Mouse (Mus musculus): ENCODE measurements around the gene Tbc1d10c. TPM values are rescaled to one million over a fixed set of nuclear protein-coding genes. Genes with fewer than 3 reads are reported as not detected.

Tbc1d10c gene
- polyA plus RNA-seq (2016; fragmentation: Nextera tagmentation; extraction: Ambion mirVana) = 0.57 and 1.4 TPM in 2 replicates

DNA sequence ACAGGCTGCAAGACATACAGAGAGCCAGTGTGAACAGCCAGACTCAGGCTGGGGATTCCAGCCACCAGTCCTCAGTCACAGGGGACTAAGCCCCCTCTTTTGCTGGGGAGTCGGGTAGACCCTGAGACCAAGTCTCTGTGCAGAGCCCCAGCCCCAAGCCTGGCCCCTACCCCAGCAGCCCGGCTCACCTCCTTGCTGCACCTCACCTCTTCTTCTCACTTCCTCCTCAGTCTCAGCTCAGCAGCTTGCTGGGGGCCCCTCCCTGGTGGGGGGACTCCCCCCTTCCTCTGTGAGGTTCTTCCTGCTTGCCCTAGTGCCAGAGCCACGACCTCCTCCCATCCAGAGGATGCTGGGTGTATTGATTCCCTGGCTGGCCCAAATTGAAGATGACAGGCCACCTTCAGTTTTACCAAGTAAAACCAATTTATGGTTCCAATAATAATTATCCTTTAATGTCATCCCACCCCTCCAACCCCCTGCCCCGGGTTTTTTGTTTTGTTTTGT is at the start of gene Tbc1d10c:
Gene Tbc1d10c, minus strand, starts transcription at position 454 of the 504 bp plus-strand sequence.
- peaks cover 37% of the 10 kb centered on the region for H3K4me1 ChIP-seq
- no peaks in the 10 kb centered on the region for H3K9me3 ChIP-seq
- peaks cover 30% of the 10 kb centered on the region for H3K36me3 ChIP-seq (replicated peaks)
- no peaks in the 10 kb centered on the region; the same call in 1 of the 2 replicates for H3K27me3 ChIP-seq (replicated peaks; ENCODE audit: low read depth, poor library complexity, severe bottlenecking)
- peak within 1 kb of the TSS; percentile 97 for H3K27ac ChIP-seq (replicated peaks)
- no peak for DNase-seq (ENCODE audit: low spot score)
- WGBS = 73% methylated on average over 4 of the region's 4 CpGs
- H3K4me3 ChIP-seq = peak within 1 kb of the TSS; percentile 97

DNA sequence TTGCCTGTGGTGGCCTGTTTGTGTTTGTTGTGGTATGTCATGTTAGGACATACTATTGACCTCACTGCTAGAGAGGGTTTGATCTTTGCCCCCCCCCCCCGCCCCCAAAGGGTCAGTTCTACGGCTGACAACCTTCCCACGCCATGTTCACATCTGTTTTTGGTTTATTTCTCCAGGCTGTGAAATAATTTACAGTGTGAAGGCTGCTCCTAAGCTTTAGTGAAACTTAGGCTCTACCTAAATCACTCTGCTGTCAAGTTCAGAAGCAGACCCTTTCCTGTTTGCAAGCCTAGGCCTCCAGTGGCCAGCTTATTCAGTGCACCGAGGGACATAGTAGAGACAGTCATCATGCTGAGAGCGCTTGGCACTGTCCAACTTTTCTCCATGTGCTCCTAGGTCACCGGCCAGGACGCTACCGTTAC is 49.2 kb upstream of the Tbc1d10c start:
- 57% methylated on average over 8 of the region's 8 CpGs for WGBS
- no peak overlapping the region for H3K4me3 ChIP-seq
- peaks cover 26% of the 10 kb centered on the region for H3K4me1 ChIP-seq
- H3K27me3 ChIP-seq (replicated peaks; ENCODE audit: low read depth, poor library complexity, severe bottlenecking) = no peaks in the 10 kb centered on the region
- H3K9me3 ChIP-seq = no peaks in the 10 kb centered on the region
- DNase-seq (ENCODE audit: low spot score) = no peak
- no peak overlapping the region for H3K27ac ChIP-seq (replicated peaks)
- H3K36me3 ChIP-seq (replicated peaks) = no peaks in the 10 kb centered on the region

DNA sequence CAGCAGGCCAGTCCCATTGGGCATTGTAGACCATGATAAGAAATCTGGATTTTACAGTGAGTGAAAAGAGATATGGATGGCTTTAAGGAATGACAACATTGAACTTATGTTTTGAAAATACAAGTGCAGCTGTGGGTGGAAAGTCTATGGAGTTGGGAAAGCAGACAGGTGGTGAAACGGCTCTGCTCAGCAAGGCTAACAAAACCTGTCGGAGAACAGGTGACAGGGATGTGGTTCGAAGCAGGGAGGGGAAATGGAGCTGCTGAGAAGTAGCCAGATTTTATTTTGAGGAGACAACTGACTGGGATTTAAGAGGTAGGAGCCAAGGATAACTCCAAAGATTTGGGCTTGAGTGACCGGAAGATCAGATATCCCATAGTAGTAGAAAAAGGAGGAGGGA is 43.5 kb upstream of the Tbc1d10c start:
- Histone ChIP-seq H3K9me3 (no peaks in the 10 kb centered on the region), H3K36me3 (replicated peaks) (no peaks in the 10 kb centered on the region), H3K4me1 (peaks cover 43% of the 10 kb centered on the region), H3K27me3 (replicated peaks; ENCODE audit: low read depth, poor library complexity, severe bottlenecking) (peaks cover 10% of the 10 kb centered on the region), H3K27ac (replicated peaks) (no peak overlapping the region), H3K4me3 (no peak overlapping the region)
- WGBS = 81% methylated on average over 4 of the region's 4 CpGs
- no peak for DNase-seq (ENCODE audit: low spot score)

DNA sequence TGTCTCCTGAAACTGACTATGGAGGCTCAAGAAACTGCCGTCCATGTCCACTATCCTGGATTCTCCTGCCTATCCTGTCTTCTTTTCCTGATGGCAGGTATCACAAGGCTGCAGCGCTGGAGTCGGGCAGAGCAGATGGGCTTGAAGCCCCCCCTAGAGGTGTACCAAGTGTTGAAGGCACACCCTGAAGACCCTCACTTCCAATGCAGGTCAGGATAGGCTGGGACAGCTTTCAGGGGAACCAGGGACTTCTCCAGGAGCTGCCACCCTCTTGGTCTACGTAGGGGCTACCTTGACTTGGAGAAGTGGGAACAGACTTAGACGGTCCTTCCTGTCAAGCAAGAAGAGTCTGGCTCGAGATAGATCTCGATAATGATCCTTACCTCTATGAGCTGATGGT is 41.6 kb upstream of the Tbc1d10c start:
- H3K36me3 ChIP-seq (replicated peaks) = no peaks in the 10 kb centered on the region
- no peaks in the 10 kb centered on the region for H3K9me3 ChIP-seq
- H3K27me3 ChIP-seq (replicated peaks; ENCODE audit: low read depth, poor library complexity, severe bottlenecking) = peaks cover 25% of the 10 kb centered on the region
- DNase-seq (ENCODE audit: low spot score) = no peak
- 81% methylated on average over 7 of the region's 7 CpGs for WGBS
- H3K27ac ChIP-seq (replicated peaks) = 0 out of 2 replicates have a peak overlapping the region, but pooled peaks have one; percentile 78
- H3K4me1 ChIP-seq = peaks cover 50% of the 10 kb centered on the region
- H3K4me3 ChIP-seq = peak overlapping the region; percentile 66

DNA sequence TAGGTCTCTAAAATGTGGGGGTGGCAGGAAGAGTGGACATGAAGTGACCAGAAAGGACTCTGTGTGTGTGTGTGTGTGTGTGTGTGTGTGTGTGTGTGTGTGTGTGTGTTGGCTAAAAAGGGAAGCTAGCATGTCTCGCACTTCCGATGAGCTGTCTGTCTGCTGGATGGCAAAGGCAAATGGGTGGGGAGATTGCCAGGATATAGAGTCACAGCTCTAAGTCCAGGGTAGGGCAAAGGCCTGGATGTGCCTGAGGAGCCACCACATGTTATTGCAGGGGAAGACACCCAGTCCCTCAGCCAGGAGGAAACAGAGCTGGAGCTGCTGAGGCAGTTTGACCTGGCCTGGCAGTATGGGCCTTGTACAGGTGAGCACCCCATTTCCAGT is 41.1 kb upstream of the Tbc1d10c start:
- DNase-seq (ENCODE audit: low spot score) = no peak
- H3K27ac ChIP-seq (replicated peaks) = peak overlapping the region; percentile 78
- H3K27me3 ChIP-seq (replicated peaks; ENCODE audit: low read depth, poor library complexity, severe bottlenecking) = peaks cover 29% of the 10 kb centered on the region
- H3K9me3 ChIP-seq = no peaks in the 10 kb centered on the region
- no peaks in the 10 kb centered on the region for H3K36me3 ChIP-seq (replicated peaks)
- peak overlapping the region; percentile 66 for H3K4me3 ChIP-seq
- 80% methylated on average over 2 of the region's 2 CpGs for WGBS
- peaks cover 52% of the 10 kb centered on the region for H3K4me1 ChIP-seq

DNA sequence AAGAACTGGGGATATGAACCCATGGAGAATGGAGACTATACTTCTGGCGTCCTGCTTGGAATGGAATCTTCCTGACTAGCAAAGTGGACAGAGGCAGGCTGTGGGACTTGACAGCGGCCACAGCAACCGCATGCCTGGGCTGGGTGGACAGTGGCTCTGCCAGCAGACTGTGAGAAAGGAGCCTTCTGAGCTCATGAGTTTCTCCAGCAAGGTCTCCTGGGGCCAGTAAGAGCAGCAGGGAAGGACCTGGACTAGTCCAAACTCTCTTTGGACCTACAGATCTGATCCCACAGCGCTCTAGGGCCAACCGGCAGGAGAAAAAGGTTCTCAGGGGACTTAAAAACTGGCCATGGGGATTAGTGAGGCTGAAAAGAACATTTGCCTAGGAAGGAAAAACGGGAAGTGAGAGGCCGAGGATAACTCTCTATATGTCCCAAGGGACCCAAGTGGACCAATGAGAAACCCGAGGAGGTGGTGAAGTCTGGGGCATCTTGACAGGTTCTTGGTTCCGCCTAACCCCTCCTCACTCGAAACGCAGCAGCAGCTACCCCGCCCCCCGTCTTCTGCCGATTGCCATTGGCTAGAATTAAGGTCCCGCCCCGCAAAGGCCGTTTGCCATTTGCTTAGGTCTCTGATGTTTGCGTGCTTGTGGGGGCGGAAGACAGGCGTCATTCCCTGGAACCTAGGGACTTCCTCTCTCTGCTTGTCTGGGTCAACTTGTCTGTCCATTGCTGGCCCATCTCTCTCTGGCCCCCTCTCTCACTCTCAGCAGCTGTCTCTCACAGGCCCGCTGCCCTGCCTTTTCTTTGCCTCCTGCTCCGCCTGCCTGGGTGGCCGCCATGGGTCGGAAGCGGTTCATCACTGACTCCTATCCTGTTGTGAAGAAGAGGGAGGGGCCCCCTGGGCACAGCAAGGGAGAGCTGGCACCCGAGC is 40.4 kb upstream of the Tbc1d10c start, which contains the start of gene Pold4:
Gene Pold4, plus strand, starts transcription at position 647 of the 933 bp plus-strand sequence.
- peaks cover 35% of the 10 kb centered on the region for H3K27me3 ChIP-seq (replicated peaks; ENCODE audit: low read depth, poor library complexity, severe bottlenecking)
- no peaks in the 10 kb centered on the region for H3K36me3 ChIP-seq (replicated peaks)
- H3K27ac ChIP-seq (replicated peaks) = peak within 1 kb of the TSS; percentile 78
- peaks cover 47% of the 10 kb centered on the region for H3K4me1 ChIP-seq
- WGBS = 12% methylated on average over 26 of the region's 26 CpGs
- DNase-seq (ENCODE audit: low spot score) = peak; percentile 93
- no peaks in the 10 kb centered on the region for H3K9me3 ChIP-seq
- H3K4me3 ChIP-seq = peak within 1 kb of the TSS; percentile 66

DNA sequence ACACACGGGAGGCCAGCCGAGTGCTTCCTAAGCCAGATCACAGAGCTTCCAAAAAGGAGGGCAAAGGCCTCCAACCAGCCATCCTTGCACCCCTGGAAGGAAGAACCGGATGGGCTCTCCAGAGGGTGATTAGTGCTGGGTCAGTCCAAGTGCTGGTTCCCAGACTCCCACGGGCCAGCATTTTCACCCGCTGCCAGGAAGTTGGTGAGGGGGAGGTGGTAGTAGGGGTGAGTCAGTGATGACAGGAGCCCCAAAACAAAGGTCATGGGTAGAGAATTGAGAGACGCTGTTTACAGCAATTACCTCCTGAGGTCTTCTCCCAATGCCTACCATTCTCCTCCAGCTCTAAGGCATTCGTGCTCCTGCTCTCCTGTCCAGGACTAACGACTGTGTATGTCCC is 39.3 kb upstream of the Tbc1d10c start:
- Histone ChIP-seq H3K27me3 (replicated peaks; ENCODE audit: low read depth, poor library complexity, severe bottlenecking) (peaks cover 35% of the 10 kb centered on the region), H3K36me3 (replicated peaks) (no peaks in the 10 kb centered on the region), H3K27ac (replicated peaks) (no peak overlapping the region), H3K9me3 (no peaks in the 10 kb centered on the region), H3K4me3 (no peak overlapping the region), H3K4me1 (peaks cover 38% of the 10 kb centered on the region)
- WGBS = 79% methylated on average over 8 of the region's 8 CpGs
- DNase-seq (ENCODE audit: low spot score) = no peak

DNA sequence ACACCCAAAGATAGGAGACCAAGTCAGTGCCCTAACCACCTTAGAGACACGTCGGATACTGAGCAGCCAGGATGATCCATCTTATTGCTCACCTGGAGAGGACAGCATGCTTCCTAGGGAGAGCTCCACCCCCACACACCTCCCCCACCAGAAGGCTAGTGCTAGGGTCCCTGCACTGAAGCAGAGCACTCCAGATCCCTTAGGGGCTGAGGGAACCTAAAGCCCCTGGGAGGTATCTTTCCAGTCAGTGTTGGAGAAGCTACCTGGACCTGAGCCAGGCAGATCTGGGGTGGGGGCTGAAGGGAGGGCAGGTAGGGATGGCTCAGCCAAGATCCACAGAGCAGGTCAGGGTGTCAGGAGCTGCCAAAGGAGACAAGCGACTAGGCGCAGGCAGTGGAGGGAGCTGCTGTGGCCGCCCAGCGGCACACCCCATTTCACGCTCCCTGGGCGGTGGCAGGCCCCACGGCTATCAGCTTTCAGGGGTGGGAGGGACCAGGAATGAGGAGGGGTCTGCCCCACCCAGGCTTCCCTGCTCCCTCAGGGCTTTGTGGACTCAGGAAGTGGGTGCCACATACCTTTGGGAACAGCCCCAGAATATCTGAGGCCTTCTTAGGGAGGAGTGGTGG is 38.5 kb upstream of the Tbc1d10c start:
- Histone ChIP-seq H3K27me3 (replicated peaks; ENCODE audit: low read depth, poor library complexity, severe bottlenecking) (peaks cover 35% of the 10 kb centered on the region), H3K9me3 (no peaks in the 10 kb centered on the region), H3K4me1 (peaks cover 38% of the 10 kb centered on the region), H3K27ac (replicated peaks) (peak overlapping the region; percentile 7; the same call in 1 of the 2 replicates), H3K4me3 (no peak overlapping the region), H3K36me3 (replicated peaks) (no peaks in the 10 kb centered on the region)
- WGBS = 38% methylated on average over 9 of the region's 9 CpGs
- DNase-seq (ENCODE audit: low spot score) = no peak

DNA sequence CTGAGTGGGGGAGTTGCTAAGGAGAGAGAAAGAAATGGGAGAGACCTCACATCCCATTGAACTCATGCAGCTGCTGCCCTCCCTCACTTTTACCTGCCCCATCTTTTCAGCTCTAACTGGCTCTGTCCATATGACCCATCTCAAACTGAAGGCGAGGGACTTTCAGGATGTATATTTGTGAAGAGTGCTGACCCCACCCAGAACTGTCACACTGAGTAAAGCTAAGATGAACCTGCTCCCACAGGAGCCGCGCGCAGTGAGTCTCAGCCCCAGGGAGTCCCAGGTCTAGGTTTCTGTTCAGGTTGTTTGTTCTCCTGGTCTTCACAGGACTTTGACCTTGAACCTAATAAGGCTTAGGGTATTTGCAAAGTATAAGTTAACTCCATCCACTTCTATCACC is 37.8 kb upstream of the Tbc1d10c start:
- H3K4me1 ChIP-seq = peaks cover 38% of the 10 kb centered on the region
- no peak for DNase-seq (ENCODE audit: low spot score)
- peaks cover 35% of the 10 kb centered on the region for H3K27me3 ChIP-seq (replicated peaks; ENCODE audit: low read depth, poor library complexity, severe bottlenecking)
- H3K9me3 ChIP-seq = no peaks in the 10 kb centered on the region
- WGBS = 74% methylated on average over 4 of the region's 4 CpGs
- H3K27ac ChIP-seq (replicated peaks) = no peak overlapping the region
- H3K36me3 ChIP-seq (replicated peaks) = no peaks in the 10 kb centered on the region
- H3K4me3 ChIP-seq = no peak overlapping the region

DNA sequence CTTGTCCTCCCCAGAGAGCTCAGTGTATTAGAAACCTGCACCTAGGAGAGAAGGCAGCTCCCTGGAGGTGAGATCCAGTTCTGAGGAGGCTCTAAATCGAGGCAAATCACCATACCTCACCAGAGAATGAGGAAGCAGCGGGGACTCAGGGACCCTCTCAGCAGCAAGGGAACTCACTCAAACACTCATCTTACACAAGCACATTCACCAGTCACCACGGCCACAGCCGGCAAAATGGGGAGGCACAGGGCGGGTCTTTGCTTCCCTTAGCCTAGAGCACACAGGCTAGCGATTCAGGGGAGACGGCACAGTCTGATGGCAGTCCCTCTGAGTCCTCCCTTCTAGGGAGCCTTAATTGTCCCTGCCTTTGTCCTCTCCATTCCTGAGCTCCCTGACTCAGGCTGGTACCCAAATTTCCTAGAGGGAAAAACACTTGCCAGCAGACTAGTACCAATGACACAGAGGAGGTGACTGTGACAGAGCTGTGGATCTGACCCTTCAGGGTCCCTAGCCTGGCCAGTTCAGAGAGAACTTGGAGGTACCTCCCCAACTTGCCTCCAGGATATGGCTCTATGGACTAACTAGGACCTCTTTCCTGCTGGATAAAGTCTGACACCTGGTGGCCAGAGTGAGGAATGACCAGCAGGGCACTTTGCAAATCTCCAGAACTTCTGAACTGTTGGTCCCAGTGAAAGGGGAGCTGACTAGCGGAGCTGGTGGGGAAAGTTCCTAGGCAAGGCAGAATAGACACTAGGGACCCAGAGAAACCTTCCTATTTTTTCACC is 37.0 kb upstream of the Tbc1d10c start:
- DNase-seq (ENCODE audit: low spot score) = peak; percentile 77
- peaks cover 35% of the 10 kb centered on the region for H3K27me3 ChIP-seq (replicated peaks; ENCODE audit: low read depth, poor library complexity, severe bottlenecking)
- H3K9me3 ChIP-seq = no peaks in the 10 kb centered on the region
- WGBS = 20% methylated on average over 8 of the region's 8 CpGs
- H3K27ac ChIP-seq (replicated peaks) = 0 out of 2 replicates have a peak overlapping the region, but pooled peaks have one; percentile 51
- H3K4me1 ChIP-seq = peaks cover 38% of the 10 kb centered on the region
- no peak overlapping the region for H3K4me3 ChIP-seq
- no peaks in the 10 kb centered on the region for H3K36me3 ChIP-seq (replicated peaks)

DNA sequence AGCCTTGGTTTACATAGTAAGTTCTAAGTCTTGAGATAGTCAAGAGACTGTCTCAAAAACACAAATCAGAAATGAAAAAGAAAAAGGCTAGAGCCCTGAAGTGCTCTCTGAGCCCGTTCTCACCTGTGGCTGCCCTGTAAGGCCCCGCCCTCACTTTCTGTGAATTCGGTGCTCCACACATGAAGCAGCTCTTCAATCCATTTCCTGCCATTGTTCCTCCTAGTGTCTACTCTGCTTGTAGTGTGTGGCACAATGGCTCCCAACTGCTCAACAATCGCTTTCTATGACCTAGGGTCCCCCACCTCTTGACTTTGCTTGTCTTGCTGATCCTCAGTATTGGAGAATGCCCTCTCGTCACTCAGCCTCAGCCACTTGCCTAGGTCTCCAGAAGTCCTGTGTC is 36.4 kb upstream of the Tbc1d10c start:
- Histone ChIP-seq H3K4me1 (peaks cover 38% of the 10 kb centered on the region), H3K27ac (replicated peaks) (0 out of 2 replicates have a peak overlapping the region, but pooled peaks have one; percentile 51), H3K4me3 (no peak overlapping the region), H3K9me3 (no peaks in the 10 kb centered on the region), H3K27me3 (replicated peaks; ENCODE audit: low read depth, poor library complexity, severe bottlenecking) (peaks cover 37% of the 10 kb centered on the region), H3K36me3 (replicated peaks) (peaks cover 2% of the 10 kb centered on the region; the same call in 1 of the 2 replicates)
- DNase-seq (ENCODE audit: low spot score) = no peak
- WGBS = 77% methylated on average over 5 of the region's 5 CpGs

DNA sequence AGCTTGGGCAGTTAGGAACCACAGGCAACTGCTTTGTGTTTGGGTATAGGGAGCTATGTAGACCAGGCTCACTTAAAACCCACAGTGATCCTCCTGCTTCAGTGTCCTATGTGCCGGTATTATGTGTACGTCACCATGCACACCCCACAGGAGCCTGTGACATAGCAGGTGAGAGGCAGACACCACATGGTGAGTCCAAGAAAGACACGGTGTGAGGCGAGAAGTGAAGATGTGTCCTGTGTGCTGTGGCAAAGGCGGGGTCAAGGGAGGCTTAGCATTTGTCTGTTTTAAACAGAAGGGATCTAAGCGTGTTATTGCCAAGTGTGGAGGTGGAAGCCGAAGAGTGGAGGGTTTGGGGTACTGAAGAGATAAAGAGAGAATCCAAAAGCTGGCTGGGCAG is 35.7 kb upstream of the Tbc1d10c start:
- Histone ChIP-seq H3K27ac (replicated peaks) (no peak overlapping the region), H3K9me3 (no peaks in the 10 kb centered on the region), H3K4me1 (peaks cover 38% of the 10 kb centered on the region), H3K27me3 (replicated peaks; ENCODE audit: low read depth, poor library complexity, severe bottlenecking) (peaks cover 44% of the 10 kb centered on the region), H3K4me3 (no peak overlapping the region), H3K36me3 (replicated peaks) (peaks cover 9% of the 10 kb centered on the region; the same call in 1 of the 2 replicates)
- WGBS = 88% methylated on average over 7 of the region's 7 CpGs
- DNase-seq (ENCODE audit: low spot score) = no peak
